Mouse (Mus musculus) limb, embryonic 13.5 days (tissue): ENCODE measurements around the gene Gm3336. TPM values are rescaled to one million over a fixed set of nuclear protein-coding genes. Genes with fewer than 3 reads are reported as not detected.

Experiments
- ATAC-seq: fragments of 200-750 bp; cut with Nextera tagmentation; 2 replicates; pipeline ENCODE4 v1.8.0; 2017; ENCODE audit warnings: low read depth, moderate number of reproducible peaks, moderate TSS enrichment; ENCODE audit not compliant: low FRiP score
- H3K27ac ChIP-seq: fragments of 300-500 bp; sonication (generic); 2 replicates; pipeline ENCODE4 v1.5.1; 2015; ENCODE audit warnings: inconsistent platforms, mild to moderate bottlenecking, moderate library complexity
- H3K27me3 ChIP-seq: fragments of 300-500 bp; sonication (generic); 2 replicates; pipeline ENCODE4 v1.6.1; 2015; ENCODE audit warnings: mild to moderate bottlenecking, inconsistent platforms
- H3K36me3 ChIP-seq: fragments of 300-500 bp; sonication (generic); 2 replicates; pipeline ENCODE4 v1.6.1; 2015; ENCODE audit warnings: inconsistent platforms, mild to moderate bottlenecking, moderate library complexity
- H3K4me1 ChIP-seq: fragments of 300-500 bp; sonication (generic); 2 replicates; pipeline ENCODE4 v1.6.1; 2015; ENCODE audit warnings: inconsistent platforms
- H3K4me2 ChIP-seq: fragments of 300-500 bp; sonication (generic); replicated peaks from 2 replicates; pipeline ENCODE4 v1.6.1; 2015; ENCODE audit warnings: inconsistent platforms, mild to moderate bottlenecking, moderate library complexity
- H3K4me3 ChIP-seq: fragments of 300-500 bp; sonication (generic); 2 replicates; pipeline ENCODE4 v1.5.1; 2015; ENCODE audit warnings: moderate library complexity, mild to moderate bottlenecking, inconsistent platforms
- H3K9ac ChIP-seq: fragments of 300-500 bp; sonication (generic); 2 replicates; pipeline ENCODE4 v1.6.1; 2015; ENCODE audit warnings: mild to moderate bottlenecking, inconsistent platforms
- H3K9me3 ChIP-seq: fragments of 300-500 bp; sonication (generic); 2 replicates; pipeline ENCODE4 v1.6.1; 2016; ENCODE audit warnings: inconsistent platforms
- WGBS: fragments of 180-500 bp; shearing (Covaris S2); methylation state at CpG from one replicate; pipeline ENCODE4 v1.1.7; 2015; 5-methylcytosine and 5-hydroxymethylcytosine counted together
- polyA plus RNA-seq: library from polyadenylated mRNA; unstranded; fragments of >200 nt; fragmentation: Nextera tagmentation; extraction: Ambion mirVana; gene quantifications from 2 replicates; pipeline ENCODE4 v1.2.1, GENCODE M21; 2015

Gm3336 gene
- polyA plus RNA-seq, 1 experiment from 2014 or later, result not detected

DNA sequence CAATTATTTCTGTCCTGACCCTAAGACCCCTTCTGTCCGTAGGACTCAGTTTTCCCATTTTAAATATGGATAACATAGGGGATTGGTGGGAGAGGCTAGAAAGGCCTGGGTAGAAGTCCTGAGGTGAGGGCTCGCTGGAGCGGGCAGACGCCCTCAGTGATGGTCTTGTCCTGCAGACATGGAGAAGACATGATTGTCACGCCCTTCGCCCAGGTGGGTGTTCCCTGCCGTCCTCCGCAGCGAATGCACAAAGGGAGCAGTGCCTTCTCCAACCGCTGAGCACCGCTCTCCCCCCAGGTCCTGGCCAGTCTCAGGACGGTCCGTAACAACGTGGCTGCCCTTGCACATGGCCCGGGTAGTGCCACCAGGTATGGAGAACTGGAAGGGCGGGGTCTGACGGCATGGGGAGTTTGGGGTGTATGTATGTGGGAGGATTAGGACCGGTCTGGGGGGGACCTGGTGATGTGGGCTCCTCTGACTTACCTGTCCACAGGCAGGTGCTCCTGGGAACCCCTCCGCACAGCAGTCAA lies 27.4 kb downstream of the Gm3336 start:
- Histone ChIP-seq H3K27me3 (peaks cover 89% of the 10 kb centered on the region), H3K4me3 (no peak overlapping the region), H3K36me3 (no peaks in the 10 kb centered on the region), H3K9ac (no peak overlapping the region), H3K9me3 (no peaks in the 10 kb centered on the region), H3K4me2 (no peak overlapping the region), H3K4me1 (peaks cover 16% of the 10 kb centered on the region), H3K27ac (no peak overlapping the region)
- no peak for ATAC-seq
- WGBS, result 64% methylated on average over 19 of the region's 19 CpGs

DNA sequence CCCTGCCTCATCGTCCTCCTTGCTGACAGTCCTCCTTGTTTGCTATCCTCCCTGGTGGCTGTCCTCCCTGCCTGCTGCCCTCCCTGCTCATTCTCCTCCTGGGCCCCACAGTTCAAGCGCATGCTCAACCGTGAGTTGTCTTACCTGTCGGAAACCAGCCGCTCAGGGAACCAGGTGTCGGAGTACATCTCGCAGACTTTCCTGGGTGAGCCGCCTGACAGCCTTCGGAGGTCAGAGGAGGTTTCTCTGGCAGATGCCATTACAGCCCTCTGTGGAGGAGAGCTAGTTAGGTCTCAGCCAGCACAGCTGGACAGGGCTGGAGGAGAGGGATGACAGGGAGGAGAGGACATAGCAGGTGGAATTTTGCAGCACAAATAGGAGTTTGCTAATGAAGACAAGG lies 28.3 kb downstream of the Gm3336 start:
- Histone ChIP-seq H3K4me1 (peaks cover 16% of the 10 kb centered on the region), H3K4me2 (no peak overlapping the region), H3K27ac (no peak overlapping the region), H3K9ac (no peak overlapping the region), H3K27me3 (peaks cover 81% of the 10 kb centered on the region), H3K4me3 (no peak overlapping the region), H3K9me3 (no peaks in the 10 kb centered on the region), H3K36me3 (no peaks in the 10 kb centered on the region)
- WGBS, result 65% methylated on average over 9 of the region's 9 CpGs
- ATAC-seq, result no peak

DNA sequence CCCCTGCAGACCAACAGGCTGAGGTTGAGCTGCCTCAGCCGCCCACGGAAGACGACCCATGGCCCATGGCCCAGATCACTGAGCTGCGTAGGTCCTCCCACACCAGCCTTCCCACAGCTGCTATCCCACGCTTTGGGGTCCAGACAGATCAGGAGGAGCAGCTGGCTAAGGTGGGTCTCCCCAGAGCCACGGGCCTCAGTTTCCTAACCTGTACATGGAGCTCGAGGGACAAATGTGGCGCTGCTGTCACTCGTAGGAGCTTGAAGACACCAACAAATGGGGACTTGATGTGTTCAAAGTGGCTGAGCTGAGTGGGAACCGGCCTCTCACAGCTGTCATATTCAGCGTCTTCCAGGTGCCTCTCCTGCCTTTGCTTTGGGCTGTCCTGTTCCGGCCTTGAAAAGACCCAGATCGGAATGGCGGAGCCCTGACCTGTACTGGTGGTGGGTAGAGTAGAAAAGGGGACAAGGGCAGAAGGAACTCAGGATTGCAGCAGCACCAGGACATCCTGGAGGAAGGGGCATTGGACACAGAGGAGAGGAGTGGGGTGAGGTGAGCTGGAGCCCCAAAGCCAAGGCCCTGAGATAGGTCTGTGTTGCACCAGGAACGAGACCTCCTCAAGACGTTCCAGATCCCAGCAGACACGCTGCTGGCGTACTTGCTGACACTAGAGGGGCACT lies 29.0 kb downstream of the Gm3336 start:
- H3K9ac ChIP-seq, result no peak overlapping the region
- WGBS, result 81% methylated on average over 18 of the region's 18 CpGs
- H3K9me3 ChIP-seq, result no peaks in the 10 kb centered on the region
- no peak overlapping the region for H3K4me2 ChIP-seq
- ATAC-seq, result no peak
- peaks cover 74% of the 10 kb centered on the region for H3K27me3 ChIP-seq
- H3K36me3 ChIP-seq, result no peaks in the 10 kb centered on the region
- no peak overlapping the region for H3K27ac ChIP-seq
- peaks cover 20% of the 10 kb centered on the region for H3K4me1 ChIP-seq
- no peak overlapping the region for H3K4me3 ChIP-seq

DNA sequence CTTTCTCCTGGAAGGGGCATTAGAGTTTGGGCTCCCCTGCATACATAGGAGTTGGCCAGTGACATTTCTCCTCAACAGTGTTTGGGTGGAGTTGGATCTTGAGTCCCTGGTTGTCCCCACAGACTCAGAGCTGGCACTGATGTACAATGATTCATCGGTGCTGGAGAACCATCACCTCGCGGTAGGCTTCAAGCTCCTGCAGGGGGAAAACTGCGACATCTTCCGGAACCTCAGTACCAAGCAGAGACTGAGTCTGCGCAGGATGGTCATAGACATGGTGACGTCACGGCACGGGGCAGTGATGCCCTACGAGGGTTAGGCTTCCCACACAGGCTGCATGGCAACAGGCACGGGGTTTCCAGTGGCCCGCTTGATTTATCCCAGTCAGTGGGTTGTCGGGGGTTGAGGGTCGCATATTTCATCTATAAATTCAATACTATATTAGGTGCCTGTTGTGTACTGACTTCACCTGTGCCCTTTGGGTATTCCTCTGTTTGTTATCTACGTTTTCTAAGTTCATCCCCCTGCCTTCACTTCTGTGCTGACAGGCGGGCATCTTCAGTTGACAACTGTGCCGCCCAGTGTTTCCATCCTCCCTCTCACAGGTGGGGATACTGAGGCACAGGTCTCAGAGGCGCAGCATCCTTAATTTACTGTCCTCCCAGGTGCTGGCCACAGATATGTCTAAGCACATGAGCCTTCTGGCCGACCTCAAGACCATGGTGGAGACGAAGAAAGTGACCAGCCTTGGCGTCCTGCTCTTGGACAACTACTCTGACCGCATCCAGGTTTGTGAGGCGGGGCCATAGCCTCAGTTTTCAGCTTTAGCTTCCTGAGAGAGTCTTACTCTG lies 30.1 kb downstream of the Gm3336 start:
- peaks cover 24% of the 10 kb centered on the region for H3K4me1 ChIP-seq
- no peaks in the 10 kb centered on the region for H3K36me3 ChIP-seq
- H3K9me3 ChIP-seq, result no peaks in the 10 kb centered on the region
- WGBS, result 86% methylated on average over 23 of the region's 23 CpGs
- ATAC-seq, result no peak
- peaks cover 63% of the 10 kb centered on the region for H3K27me3 ChIP-seq
- no peak overlapping the region for H3K9ac ChIP-seq
- H3K4me3 ChIP-seq, result no peak overlapping the region
- no peak overlapping the region for H3K27ac ChIP-seq
- H3K4me2 ChIP-seq, result no peak overlapping the region

DNA sequence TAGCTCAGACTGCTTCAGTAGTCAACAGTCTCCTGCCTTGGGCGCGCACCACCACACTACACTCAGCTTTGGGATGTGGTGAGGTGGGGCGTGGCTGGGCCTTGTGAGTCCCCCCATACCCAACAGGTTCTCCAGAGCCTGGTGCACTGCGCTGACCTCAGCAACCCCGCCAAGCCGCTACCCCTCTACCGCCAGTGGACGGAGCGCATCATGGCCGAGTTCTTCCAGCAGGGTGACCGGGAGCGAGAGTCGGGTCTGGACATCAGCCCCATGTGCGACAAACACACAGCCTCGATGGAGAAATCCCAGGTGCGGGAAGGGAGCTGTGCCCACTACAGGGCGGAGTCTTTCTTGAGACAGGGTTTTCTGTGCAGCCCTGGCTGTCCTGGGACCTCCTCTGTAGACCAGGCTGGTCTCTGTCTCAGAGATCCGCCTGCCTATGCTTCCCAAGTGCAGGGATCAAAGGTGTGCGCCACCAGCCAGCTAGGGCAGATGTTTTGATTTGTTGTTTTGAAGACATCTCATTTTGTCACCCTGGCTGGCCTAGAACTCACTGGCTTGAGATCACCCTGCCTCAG lies 30.8 kb downstream of the Gm3336 start:
- H3K4me2 ChIP-seq, result no peak overlapping the region
- no peaks in the 10 kb centered on the region for H3K9me3 ChIP-seq
- 77% methylated on average over 19 of the region's 19 CpGs for WGBS
- no peaks in the 10 kb centered on the region for H3K36me3 ChIP-seq
- no peak overlapping the region for H3K9ac ChIP-seq
- no peak overlapping the region for H3K4me3 ChIP-seq
- H3K4me1 ChIP-seq, result peaks cover 20% of the 10 kb centered on the region
- no peak for ATAC-seq
- H3K27ac ChIP-seq, result no peak overlapping the region
- H3K27me3 ChIP-seq, result peaks cover 56% of the 10 kb centered on the region

DNA sequence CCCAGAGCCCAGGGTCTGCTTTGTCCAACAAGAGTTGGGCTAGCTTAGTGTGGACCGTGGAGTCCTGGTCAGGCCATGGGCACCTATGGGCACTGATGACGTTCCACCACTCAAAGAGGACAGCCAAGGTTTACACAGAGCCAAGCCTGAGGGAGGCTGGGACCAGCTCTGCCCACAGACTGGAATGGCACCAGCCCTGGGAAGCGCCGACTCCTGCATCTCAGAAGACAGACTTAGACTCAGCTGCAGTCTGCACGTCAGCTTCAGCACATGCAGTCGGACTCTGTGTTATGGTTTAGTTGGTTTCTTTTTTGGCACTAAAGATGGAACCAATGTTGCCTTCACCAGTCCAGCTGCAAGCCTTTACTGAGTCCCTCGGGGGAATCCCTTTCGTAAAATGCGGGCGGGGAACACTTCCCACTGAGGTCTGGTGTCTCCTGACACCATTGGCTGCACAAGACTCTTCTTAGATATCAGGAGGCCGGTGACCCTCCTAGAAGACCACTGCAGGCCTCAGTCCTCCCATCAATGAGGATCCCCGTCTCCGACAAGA lies 31.9 kb downstream of the Gm3336 start:
- Histone ChIP-seq H3K9me3 (no peaks in the 10 kb centered on the region), H3K9ac (no peak overlapping the region), H3K4me1 (peaks cover 22% of the 10 kb centered on the region), H3K4me2 (no peak overlapping the region), H3K36me3 (no peaks in the 10 kb centered on the region), H3K4me3 (no peak overlapping the region), H3K27ac (no peak overlapping the region), H3K27me3 (peaks cover 45% of the 10 kb centered on the region)
- WGBS, result 76% methylated on average over 13 of the region's 13 CpGs
- ATAC-seq, result no peak

DNA sequence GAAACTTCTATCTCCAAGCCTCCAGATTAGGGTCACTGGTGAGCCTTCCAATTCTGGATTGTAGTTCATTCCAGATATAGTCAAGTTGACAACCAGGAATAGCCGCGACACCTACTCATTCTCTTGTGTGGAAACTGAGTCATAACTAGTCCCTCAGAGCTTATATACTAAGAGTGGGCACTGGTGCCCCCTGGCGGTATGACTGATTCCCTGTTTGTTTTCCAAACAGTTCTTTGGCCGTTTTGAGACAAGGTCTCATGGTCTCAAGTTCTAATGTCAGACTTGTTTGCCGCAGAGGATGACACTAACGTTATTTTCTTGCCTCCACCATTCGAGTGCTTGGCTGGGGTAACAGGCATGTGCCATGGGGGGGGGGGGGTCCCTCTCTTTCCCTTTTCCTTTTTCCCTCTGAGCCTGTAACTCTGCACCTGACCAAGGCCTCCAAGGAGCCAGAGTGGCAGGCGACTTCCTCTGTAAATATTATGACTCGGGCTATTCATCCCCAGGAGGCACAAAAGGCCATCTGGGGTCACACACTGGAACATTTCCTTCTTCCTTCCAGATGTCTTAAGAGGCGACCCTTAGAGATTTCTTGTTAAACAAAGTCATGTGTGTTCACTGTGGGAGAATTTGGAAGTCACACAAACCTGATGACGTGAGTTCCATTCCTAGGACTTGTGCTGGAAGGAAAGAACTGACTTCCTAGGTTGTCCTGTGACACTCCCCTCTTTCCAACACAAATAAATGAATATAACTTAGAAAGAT lies 33.8 kb downstream of the Gm3336 start:
- peaks cover 14% of the 10 kb centered on the region for H3K36me3 ChIP-seq
- no peak overlapping the region for H3K9ac ChIP-seq
- no peak for ATAC-seq
- peaks cover 26% of the 10 kb centered on the region for H3K27me3 ChIP-seq
- no peak overlapping the region for H3K4me3 ChIP-seq
- no peaks in the 10 kb centered on the region for H3K9me3 ChIP-seq
- 18% methylated on average over 11 of the region's 11 CpGs for WGBS
- H3K27ac ChIP-seq, result 0 out of 2 replicates have a peak overlapping the region, but pooled peaks have one; percentile 82
- H3K4me1 ChIP-seq, result peaks cover 31% of the 10 kb centered on the region
- no peak overlapping the region for H3K4me2 ChIP-seq

DNA sequence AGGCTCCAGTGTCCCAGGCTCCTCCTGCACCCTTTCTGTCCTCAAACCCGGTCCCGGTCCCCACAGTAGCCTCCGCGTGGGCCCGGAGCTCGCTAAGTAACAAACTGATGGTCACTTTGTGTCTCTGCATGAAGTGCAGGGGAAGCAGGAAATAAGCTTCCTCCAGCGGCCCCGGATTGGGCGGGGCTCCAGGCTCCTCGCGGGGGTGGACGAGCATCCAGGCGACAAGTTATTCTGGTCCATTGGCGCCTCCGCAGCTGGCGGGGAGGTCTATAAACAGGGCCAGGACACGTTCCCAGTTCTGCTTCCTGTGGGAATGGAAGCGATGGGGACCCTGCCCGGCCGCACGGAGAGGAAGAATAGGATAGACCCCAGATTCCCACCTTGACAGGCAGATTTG lies 34.8 kb downstream of the Gm3336 start:
- H3K27me3 ChIP-seq, result peaks cover 16% of the 10 kb centered on the region
- peak overlapping the region; percentile 49 for H3K4me2 ChIP-seq
- peaks cover 31% of the 10 kb centered on the region for H3K4me1 ChIP-seq
- H3K4me3 ChIP-seq, result peak overlapping the region; percentile 7
- peak overlapping the region; percentile 32 for H3K9ac ChIP-seq
- ATAC-seq, result no peak
- H3K27ac ChIP-seq, result peak overlapping the region; percentile 82
- peaks cover 24% of the 10 kb centered on the region for H3K36me3 ChIP-seq
- no peaks in the 10 kb centered on the region for H3K9me3 ChIP-seq
- 19% methylated on average over 21 of the region's 21 CpGs for WGBS

DNA sequence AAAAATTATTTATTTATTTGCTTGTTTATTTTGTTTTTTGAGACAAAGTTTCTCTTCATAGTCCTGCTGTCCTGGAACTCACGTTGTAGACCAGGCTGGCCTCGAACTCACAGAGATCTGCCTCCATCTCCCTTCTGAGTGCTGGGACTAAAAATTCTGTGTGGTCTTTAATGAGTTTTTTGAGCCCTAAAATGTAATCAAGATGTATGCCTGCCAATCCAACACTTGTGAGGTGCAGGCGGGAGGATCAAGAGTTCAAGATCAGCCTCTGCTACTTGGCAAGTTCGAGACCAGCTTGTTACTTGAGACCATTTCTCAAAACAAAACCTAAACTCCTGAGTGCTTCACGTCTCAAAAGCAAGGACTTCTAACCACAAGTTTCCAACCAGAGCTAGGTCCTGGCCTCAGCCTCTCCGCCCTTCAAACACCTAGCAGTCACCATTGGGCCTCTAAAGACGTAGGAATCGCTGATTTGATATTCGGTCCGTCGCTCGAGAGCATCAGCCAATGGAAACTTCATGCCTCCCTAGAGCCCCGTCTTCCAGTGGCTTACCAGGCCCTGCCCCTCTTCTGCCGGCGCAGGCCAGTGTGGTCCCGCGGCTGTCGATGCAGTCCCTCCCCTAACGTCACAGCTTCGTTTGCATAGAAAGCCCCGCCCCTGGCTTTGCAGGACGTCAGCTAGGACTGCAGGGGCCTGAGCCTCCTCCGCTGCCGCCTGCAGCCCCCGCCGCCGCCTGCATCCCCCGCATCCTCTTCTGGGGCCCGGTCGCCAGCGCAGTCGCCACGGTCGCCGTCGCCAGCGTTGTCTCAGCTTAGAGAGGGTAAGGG lies 35.9 kb downstream of the Gm3336 start, which contains the start of gene Rab3a:
Gene Rab3a, plus strand, starts transcription at position 637 of the 828 bp plus-strand sequence.
- Histone ChIP-seq H3K27me3 (peaks cover 6% of the 10 kb centered on the region), H3K36me3 (peaks cover 29% of the 10 kb centered on the region), H3K4me2 (peak within 1 kb of the TSS; percentile 96), H3K9ac (peak within 1 kb of the TSS; percentile 86), H3K27ac (peak within 1 kb of the TSS; percentile 82), H3K4me1 (peaks cover 35% of the 10 kb centered on the region), H3K4me3 (peak within 1 kb of the TSS; percentile 76), H3K9me3 (no peaks in the 10 kb centered on the region)
- WGBS, result 8% methylated on average over 37 of the region's 37 CpGs
- peak; percentile 98 for ATAC-seq

DNA sequence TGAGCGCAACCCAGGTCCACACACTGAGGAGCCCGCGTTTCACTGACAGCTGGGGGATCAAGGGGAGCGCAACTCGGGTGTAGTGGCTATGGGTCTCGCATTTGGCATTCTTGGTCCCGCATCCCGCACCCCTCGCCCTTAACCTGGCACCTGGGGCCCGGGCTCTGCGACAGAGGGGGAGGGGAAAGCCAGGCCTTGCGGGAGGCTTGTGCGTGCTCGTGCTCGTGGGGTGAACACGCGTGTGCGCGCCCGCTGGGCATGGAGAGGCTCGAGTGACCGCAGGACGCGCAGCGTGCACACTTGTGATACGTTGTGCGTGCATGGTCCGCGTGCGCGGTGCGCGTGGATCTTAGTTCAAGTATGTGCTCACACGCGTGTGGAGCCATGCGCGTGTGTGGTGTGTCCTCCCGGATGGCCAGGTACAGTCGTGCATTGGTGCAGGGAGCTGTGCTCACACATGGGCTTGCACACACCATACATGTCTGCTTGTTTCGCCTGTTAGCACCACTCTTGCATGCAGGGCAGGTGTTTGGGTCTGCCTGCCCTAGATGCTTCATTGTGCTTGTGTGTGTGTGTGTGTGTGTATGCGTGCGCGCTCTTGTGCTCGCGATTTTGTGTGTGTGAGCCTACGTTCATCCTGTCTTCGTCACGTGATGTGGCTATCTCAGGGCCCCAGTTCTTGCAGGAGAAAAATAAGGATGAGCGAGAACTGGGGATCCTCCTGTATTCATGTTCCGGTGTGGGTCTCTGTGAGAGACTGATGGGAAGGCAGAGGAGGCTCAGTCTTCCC lies 36.7 kb downstream of the Gm3336 start:
- 15% methylated on average over 50 of the region's 50 CpGs for WGBS
- H3K27me3 ChIP-seq, result no peaks in the 10 kb centered on the region; the same call in 1 of the 2 replicates
- peaks cover 29% of the 10 kb centered on the region for H3K36me3 ChIP-seq
- H3K4me3 ChIP-seq, result peak overlapping the region; percentile 76
- H3K4me2 ChIP-seq, result peak overlapping the region; percentile 96
- no peaks in the 10 kb centered on the region for H3K9me3 ChIP-seq
- H3K9ac ChIP-seq, result peak overlapping the region; percentile 86
- H3K4me1 ChIP-seq, result peaks cover 44% of the 10 kb centered on the region
- H3K27ac ChIP-seq, result peak overlapping the region; percentile 77
- ATAC-seq, result peak; percentile 39
